Mouse (Mus musculus): Measurements from ENCODE around the gene Kcnab1. TPM values are rescaled to one million over a fixed set of nuclear protein-coding genes. Genes with fewer than 3 reads are reported as not detected.

Kcnab1 gene
- polyA plus RNA-seq, 1 experiment from 2014 or later = 0.32 TPM

GRCm38 (mm10) chr3:65230978-65231377 lies 121.8 kb downstream of the Kcnab1 start:
- no peak overlapping the region for H3K27ac ChIP-seq
- H3K36me3 ChIP-seq (ENCODE audit: inconsistent target) = no peaks in the 10 kb centered on the region
- no peaks in the 10 kb centered on the region for H3K79me2 ChIP-seq (ENCODE audit: inconsistent target)
- H3K4me3 ChIP-seq (ENCODE audit: inconsistent target) = no peak overlapping the region
- WGBS (ENCODE audit: missing documents) = 67% methylated on average over 1 of the region's 1 CpGs

GRCm38 (mm10) chr3:65231419-65232090 lies 122.4 kb downstream of the Kcnab1 start:
- no peaks in the 10 kb centered on the region for H3K79me2 ChIP-seq (ENCODE audit: inconsistent target)
- WGBS (ENCODE audit: missing documents) = 91% methylated on average over 11 of the region's 11 CpGs
- no peaks in the 10 kb centered on the region for H3K36me3 ChIP-seq (ENCODE audit: inconsistent target)
- H3K27ac ChIP-seq = no peak overlapping the region
- no peak overlapping the region for H3K4me3 ChIP-seq (ENCODE audit: inconsistent target)

GRCm38 (mm10) chr3:65249023-65249422 lies 139.8 kb downstream of the Kcnab1 start:
- Histone ChIP-seq H3K27ac (no peak overlapping the region), H3K79me2 (ENCODE audit: inconsistent target) (no peaks in the 10 kb centered on the region), H3K4me3 (ENCODE audit: inconsistent target) (no peak overlapping the region), H3K36me3 (ENCODE audit: inconsistent target) (no peaks in the 10 kb centered on the region)
- 78% methylated on average over 6 of the region's 6 CpGs for WGBS (ENCODE audit: missing documents)

GRCm38 (mm10) chr3:65260521-65260920 lies 151.3 kb downstream of the Kcnab1 start:
- no peaks in the 10 kb centered on the region for H3K36me3 ChIP-seq (ENCODE audit: inconsistent target)
- 90% methylated on average over 3 of the region's 4 CpGs for WGBS (ENCODE audit: missing documents)
- H3K4me3 ChIP-seq (ENCODE audit: inconsistent target) = no peak overlapping the region
- no peaks in the 10 kb centered on the region for H3K79me2 ChIP-seq (ENCODE audit: inconsistent target)
- H3K27ac ChIP-seq = no peak overlapping the region

- no peaks in the 10 kb centered on the region for H3K36me3 ChIP-seq (ENCODE audit: inconsistent target)
- no peak overlapping the region for H3K4me3 ChIP-seq (ENCODE audit: inconsistent target)
- WGBS (ENCODE audit: missing documents) = 93% methylated on average over 12 of the region's 12 CpGs
These were observed 153.6 kb downstream of the Kcnab1 start for GRCm38 (mm10) chr3:65262506-65263422.

GRCm38 (mm10) chr3:65273317-65273716 lies 164.1 kb downstream of the Kcnab1 start:
- no peak overlapping the region for H3K27ac ChIP-seq
- WGBS (ENCODE audit: missing documents) = 100% methylated on average over 1 of the region's 1 CpGs

More at GRCm38 (mm10) chr3:65262506-65263422, 153.6 kb downstream of the Kcnab1 start:
- Histone ChIP-seq H3K79me2 (ENCODE audit: inconsistent target) (no peaks in the 10 kb centered on the region), H3K27ac (no peak overlapping the region)

GRCm38 (mm10) chr3:65277777-65278176 lies 168.6 kb downstream of the Kcnab1 start:
- H3K36me3 ChIP-seq (ENCODE audit: inconsistent target) = no peaks in the 10 kb centered on the region
- H3K4me3 ChIP-seq (ENCODE audit: inconsistent target) = no peak overlapping the region
- 97% methylated on average over 10 of the region's 10 CpGs for WGBS (ENCODE audit: missing documents)
- no peak overlapping the region for H3K27ac ChIP-seq
- H3K79me2 ChIP-seq (ENCODE audit: inconsistent target) = no peaks in the 10 kb centered on the region

More at GRCm38 (mm10) chr3:65273317-65273716, 164.1 kb downstream of the Kcnab1 start:
- Histone ChIP-seq H3K36me3 (ENCODE audit: inconsistent target) (no peaks in the 10 kb centered on the region), H3K79me2 (ENCODE audit: inconsistent target) (no peaks in the 10 kb centered on the region), H3K4me3 (ENCODE audit: inconsistent target) (no peak overlapping the region)

- H3K36me3 ChIP-seq (ENCODE audit: inconsistent target) = no peaks in the 10 kb centered on the region
- no peak overlapping the region for H3K27ac ChIP-seq
- H3K79me2 ChIP-seq (ENCODE audit: inconsistent target) = no peaks in the 10 kb centered on the region
- WGBS (ENCODE audit: missing documents) = 83% methylated on average over 2 of the region's 2 CpGs
- no peak overlapping the region for H3K4me3 ChIP-seq (ENCODE audit: inconsistent target)
These were observed 174.2 kb downstream of the Kcnab1 start for GRCm38 (mm10) chr3:65283366-65283765.

GRCm38 (mm10) chr3:65288994-65289393 lies 179.8 kb downstream of the Kcnab1 start:
- H3K79me2 ChIP-seq (ENCODE audit: inconsistent target) = no peaks in the 10 kb centered on the region
- H3K27ac ChIP-seq = no peak overlapping the region
- 89% methylated on average over 2 of the region's 2 CpGs for WGBS (ENCODE audit: missing documents)
- no peak overlapping the region for H3K4me3 ChIP-seq (ENCODE audit: inconsistent target)
- no peaks in the 10 kb centered on the region for H3K36me3 ChIP-seq (ENCODE audit: inconsistent target)

GRCm38 (mm10) chr3:65296996-65297395 lies 187.8 kb downstream of the Kcnab1 start:
- no peaks in the 10 kb centered on the region for H3K79me2 ChIP-seq (ENCODE audit: inconsistent target)
- H3K4me3 ChIP-seq (ENCODE audit: inconsistent target) = no peak overlapping the region
- no peaks in the 10 kb centered on the region for H3K36me3 ChIP-seq (ENCODE audit: inconsistent target)
- WGBS (ENCODE audit: missing documents) = 91% methylated on average over 4 of the region's 4 CpGs
- H3K27ac ChIP-seq = no peak overlapping the region

GRCm38 (mm10) chr3:65299205-65299604 lies 190.0 kb downstream of the Kcnab1 start:
- H3K27ac ChIP-seq = no peak overlapping the region
- 71% methylated on average over 4 of the region's 4 CpGs for WGBS (ENCODE audit: missing documents)

GRCm38 (mm10) chr3:65301531-65301930 lies 192.3 kb downstream of the Kcnab1 start:
- Histone ChIP-seq H3K36me3 (ENCODE audit: inconsistent target) (no peaks in the 10 kb centered on the region), H3K27ac (no peak overlapping the region), H3K4me3 (ENCODE audit: inconsistent target) (no peak overlapping the region), H3K79me2 (ENCODE audit: inconsistent target) (no peaks in the 10 kb centered on the region)
- 55% methylated on average over 3 of the region's 3 CpGs for WGBS (ENCODE audit: missing documents)

More at GRCm38 (mm10) chr3:65299205-65299604, 190.0 kb downstream of the Kcnab1 start:
- Histone ChIP-seq H3K36me3 (ENCODE audit: inconsistent target) (no peaks in the 10 kb centered on the region), H3K79me2 (ENCODE audit: inconsistent target) (no peaks in the 10 kb centered on the region), H3K4me3 (ENCODE audit: inconsistent target) (no peak overlapping the region)

- H3K4me3 ChIP-seq (ENCODE audit: inconsistent target) = no peak overlapping the region
- no peaks in the 10 kb centered on the region for H3K79me2 ChIP-seq (ENCODE audit: inconsistent target)
- no peak overlapping the region for H3K27ac ChIP-seq
- WGBS (ENCODE audit: missing documents) = 73% methylated on average over 5 of the region's 5 CpGs
- H3K36me3 ChIP-seq (ENCODE audit: inconsistent target) = no peaks in the 10 kb centered on the region
These were observed 193.4 kb downstream of the Kcnab1 start for GRCm38 (mm10) chr3:65302559-65302958.

GRCm38 (mm10) chr3:65315837-65316236 lies 206.7 kb downstream of the Kcnab1 start:
- Histone ChIP-seq H3K36me3 (ENCODE audit: inconsistent target) (no peaks in the 10 kb centered on the region), H3K27ac (no peak overlapping the region), H3K79me2 (ENCODE audit: inconsistent target) (no peaks in the 10 kb centered on the region), H3K4me3 (ENCODE audit: inconsistent target) (no peak overlapping the region)
- 81% methylated on average over 6 of the region's 6 CpGs for WGBS (ENCODE audit: missing documents)

- no peaks in the 10 kb centered on the region for H3K36me3 ChIP-seq (ENCODE audit: inconsistent target)
- H3K27ac ChIP-seq = no peak overlapping the region
- H3K4me3 ChIP-seq (ENCODE audit: inconsistent target) = no peak overlapping the region
- H3K79me2 ChIP-seq (ENCODE audit: inconsistent target) = no peaks in the 10 kb centered on the region
These were observed 207.6 kb downstream of the Kcnab1 start for GRCm38 (mm10) chr3:65316738-65317137.
